Mouse (Mus musculus) small intestine, adult 2 months (tissue): ENCODE data around the gene Casd1. TPM values are rescaled to one million over a fixed set of nuclear protein-coding genes. Genes with fewer than 3 reads are reported as not detected.

Experiments used
- H3K27ac ChIP-seq: fragments of 200-500 bp; 2 replicates; pipeline ENCODE4 v1.5.1; 2012; ENCODE audit warnings: low read depth, low read length, control low read depth, inconsistent platforms; ENCODE audit not compliant: insufficient read depth
- H3K27me3 ChIP-seq: fragments of 200-500 bp; 2 replicates; pipeline ENCODE4 v1.6.1; 2012; ENCODE audit warnings: mild to moderate bottlenecking, moderate library complexity, low read length, inconsistent platforms; ENCODE audit not compliant: control insufficient read depth, insufficient read depth
- H3K36me3 ChIP-seq: fragments of 200-500 bp; 2 replicates; pipeline ENCODE4 v1.6.1; 2012; ENCODE audit warnings: mild to moderate bottlenecking, low read length, control low read depth, inconsistent platforms; ENCODE audit not compliant: control insufficient read depth, insufficient read depth
- H3K4me1 ChIP-seq: fragments of 200-500 bp; 2 replicates; pipeline ENCODE4 v1.6.1; 2012; ENCODE audit warnings: low read length, inconsistent platforms, mixed read lengths; ENCODE audit not compliant: control insufficient read depth, insufficient read depth, insufficient read length
- H3K4me3 ChIP-seq: fragments of 200-500 bp; 2 replicates; pipeline ENCODE4 v1.5.1; 2012; ENCODE audit warnings: low read depth, mild to moderate bottlenecking, control low read depth, inconsistent platforms, low read length, moderate library complexity
- CTCF ChIP-seq: fragments of 200-500 bp; IDR thresholded peaks from 2 replicates; pipeline ENCODE4 v1.5.1; 2012; ENCODE audit warnings: low read depth, mild to moderate bottlenecking, control low read depth, inconsistent platforms, low read length, moderate library complexity, mixed read lengths; ENCODE audit not compliant: insufficient replicate concordance, insufficient read length; ENCODE audit errors: extremely low read depth
- POLR2A ChIP-seq: fragments of 200-500 bp; IDR thresholded peaks from 2 replicates; pipeline ENCODE4 v1.6.1; 2012; ENCODE audit warnings: low read depth, mild to moderate bottlenecking, control low read depth, inconsistent platforms, low read length, moderate library complexity
- WGBS: fragments of 180-500 bp; shearing (Covaris S2); methylation state at CpG from one replicate; pipeline ENCODE4 v1.1.7; 2018; 5-methylcytosine and 5-hydroxymethylcytosine counted together
- polyA plus RNA-seq: library from polyadenylated mRNA; depleted of rRNA; stranded (reverse); fragments of >200 nt; gene quantifications from 2 replicates; pipeline ENCODE4 v1.2.3, GENCODE M21; 2012

Casd1 gene
- polyA plus RNA-seq, 1 experiment = 4.5 TPM

DNA sequence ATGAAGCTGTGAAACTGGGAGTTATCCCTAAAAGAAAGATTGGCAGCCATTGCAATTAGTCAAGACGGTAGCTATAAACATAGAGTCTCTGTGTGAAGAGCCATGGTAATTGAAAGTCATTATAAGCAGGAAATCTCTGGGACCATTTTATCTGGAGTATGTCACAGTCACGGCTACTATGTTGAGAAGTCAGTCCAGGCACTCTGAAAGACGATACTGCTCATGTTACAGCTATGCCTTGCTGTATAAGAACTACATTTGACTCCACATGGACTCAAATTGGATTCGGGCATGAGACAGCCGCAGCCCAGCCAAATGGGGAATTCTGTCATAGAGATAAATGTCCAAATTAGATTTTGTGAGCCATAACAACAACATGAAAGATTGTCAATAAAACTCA lies 37.2 kb upstream of the Casd1 start:
- Histone ChIP-seq H3K4me1 (no peaks in the 10 kb centered on the region), H3K27ac (no peak overlapping the region), H3K27me3 (no peaks in the 10 kb centered on the region), H3K36me3 (no peaks in the 10 kb centered on the region), H3K4me3 (no peak overlapping the region)
- no peak for TF ChIP-seq CTCF
- no peak for TF ChIP-seq POLR2A
- WGBS = 78% methylated on average over 5 of the region's 5 CpGs

GRCm38 (mm10) chr6:4570412-4570811 lies 30.2 kb upstream of the Casd1 start:
- 59% methylated on average over 4 of the region's 4 CpGs for WGBS
- H3K27ac ChIP-seq = no peak overlapping the region
- no peak overlapping the region for H3K4me3 ChIP-seq
- no peak for TF ChIP-seq CTCF
- no peak for TF ChIP-seq POLR2A
- no peaks in the 10 kb centered on the region for H3K4me1 ChIP-seq
- H3K36me3 ChIP-seq = no peaks in the 10 kb centered on the region
- no peaks in the 10 kb centered on the region for H3K27me3 ChIP-seq

- Histone ChIP-seq H3K36me3 (no peaks in the 10 kb centered on the region), H3K4me1 (no peaks in the 10 kb centered on the region)
- 31% methylated on average over 5 of the region's 5 CpGs for WGBS
Observed at GRCm38 (mm10) chr6:4577756-4578155, 22.9 kb upstream of the Casd1 start.

GRCm38 (mm10) chr6:4578343-4578742 lies 22.3 kb upstream of the Casd1 start:
- Histone ChIP-seq H3K27ac (no peak overlapping the region), H3K4me1 (no peaks in the 10 kb centered on the region), H3K4me3 (no peak overlapping the region), H3K36me3 (no peaks in the 10 kb centered on the region), H3K27me3 (no peaks in the 10 kb centered on the region)
- TF ChIP-seq CTCF (no peak), POLR2A (no peak)
- WGBS = 82% methylated on average over 6 of the region's 6 CpGs

More at GRCm38 (mm10) chr6:4577756-4578155, 22.9 kb upstream of the Casd1 start:
- no peak overlapping the region for H3K4me3 ChIP-seq
- no peaks in the 10 kb centered on the region for H3K27me3 ChIP-seq
- H3K27ac ChIP-seq = no peak overlapping the region
- TF ChIP-seq CTCF (no peak), POLR2A (no peak)

DNA sequence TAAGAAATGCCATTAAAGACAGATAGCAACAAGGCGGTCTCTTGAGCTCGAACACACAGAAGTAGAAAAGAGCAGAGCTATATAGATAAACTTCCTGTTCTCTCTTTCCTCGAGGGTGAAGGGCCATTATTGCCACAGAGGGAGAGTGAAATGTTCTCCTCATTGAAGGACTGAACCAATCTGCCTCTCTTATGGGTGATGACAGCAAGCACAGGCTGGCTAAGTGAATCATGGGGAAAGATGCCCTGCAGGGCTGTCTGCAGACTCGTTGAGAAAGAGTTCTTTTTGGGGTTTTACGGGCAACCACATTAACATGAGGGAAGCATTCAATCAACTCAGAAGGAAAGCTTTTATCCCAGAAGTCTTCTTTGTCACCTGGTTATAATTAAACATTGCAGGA lies 21.0 kb upstream of the Casd1 start:
- H3K27me3 ChIP-seq = no peaks in the 10 kb centered on the region
- no peak overlapping the region for H3K4me3 ChIP-seq
- WGBS = 59% methylated on average over 5 of the region's 5 CpGs
- no peak overlapping the region for H3K27ac ChIP-seq
- TF ChIP-seq POLR2A = no peak
- TF ChIP-seq CTCF = no peak
- H3K36me3 ChIP-seq = no peaks in the 10 kb centered on the region
- H3K4me1 ChIP-seq = no peaks in the 10 kb centered on the region

DNA sequence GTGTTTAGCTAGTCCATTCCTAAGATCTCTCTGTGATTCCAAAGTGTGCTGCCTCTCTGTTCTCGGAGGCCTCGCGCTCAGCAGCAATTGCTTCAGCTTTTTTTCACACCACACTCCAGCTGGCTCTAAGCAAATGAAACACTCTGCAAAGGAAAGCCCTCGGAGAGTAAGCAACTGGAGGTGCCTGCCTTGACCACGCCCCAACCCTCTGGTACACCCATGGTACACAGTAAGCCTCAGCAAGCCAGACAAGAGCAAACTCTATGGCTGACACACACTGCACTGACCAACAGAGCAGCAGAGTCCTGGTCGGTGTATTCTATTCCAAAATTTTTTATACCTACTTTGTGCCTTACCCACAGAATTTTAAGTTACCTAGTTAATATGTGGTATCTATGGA lies 17.2 kb upstream of the Casd1 start:
- 41% methylated on average over 6 of the region's 6 CpGs for WGBS
- H3K36me3 ChIP-seq = no peaks in the 10 kb centered on the region
- no peaks in the 10 kb centered on the region for H3K4me1 ChIP-seq
- H3K27ac ChIP-seq = no peak overlapping the region
- no peaks in the 10 kb centered on the region for H3K27me3 ChIP-seq
- H3K4me3 ChIP-seq = no peak overlapping the region
- TF ChIP-seq POLR2A = no peak
- no peak for TF ChIP-seq CTCF

DNA sequence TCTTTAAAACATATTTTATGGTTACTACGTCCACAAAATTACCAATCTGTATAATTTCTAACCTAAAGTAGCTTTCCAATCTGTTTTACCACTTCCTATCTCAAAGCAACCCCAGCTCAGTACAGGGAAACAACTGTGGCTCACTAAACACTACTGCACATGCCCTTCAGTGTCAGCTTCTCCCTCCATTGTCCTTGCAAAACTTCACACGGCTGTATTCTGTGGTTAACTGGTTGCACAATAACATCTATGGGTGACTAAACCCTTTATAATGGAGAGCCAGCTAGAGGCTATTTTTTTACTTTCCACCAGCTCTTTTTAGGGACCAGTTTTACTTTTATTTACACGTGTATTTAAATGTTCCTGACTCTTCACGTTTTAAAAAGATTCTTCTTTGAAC lies 12.7 kb upstream of the Casd1 start:
- no peaks in the 10 kb centered on the region for H3K36me3 ChIP-seq
- TF ChIP-seq POLR2A (no peak), CTCF (no peak)
- 70% methylated on average over 4 of the region's 4 CpGs for WGBS

GRCm38 (mm10) chr6:4588722-4589121 lies 11.9 kb upstream of the Casd1 start:
- no peak for TF ChIP-seq CTCF
- H3K36me3 ChIP-seq = no peaks in the 10 kb centered on the region
- H3K4me1 ChIP-seq = no peaks in the 10 kb centered on the region
- no peak overlapping the region for H3K4me3 ChIP-seq
- H3K27ac ChIP-seq = no peak overlapping the region
- 92% methylated on average over 3 of the region's 3 CpGs for WGBS
- H3K27me3 ChIP-seq = no peaks in the 10 kb centered on the region

More for the DNA sequence above, 12.7 kb upstream of the Casd1 start:
- Histone ChIP-seq H3K27me3 (no peaks in the 10 kb centered on the region), H3K4me3 (no peak overlapping the region), H3K27ac (no peak overlapping the region), H3K4me1 (no peaks in the 10 kb centered on the region)
